Mouse (Mus musculus) cortical plate, adult 2 months (tissue): ENCODE measurements around the gene Sgms2. TPM values are rescaled to one million over a fixed set of nuclear protein-coding genes. Genes with fewer than 3 reads are reported as not detected.

ENCODE experiments used
- H3K27ac ChIP-seq: fragments of 200-500 bp; 2 replicates; pipeline ENCODE4 v1.5.1; 2012; ENCODE audit warnings: low read length, control low read depth, inconsistent platforms; ENCODE audit not compliant: insufficient read depth
- H3K4me1 ChIP-seq: fragments of 200-500 bp; 2 replicates; pipeline ENCODE4 v1.6.1; 2011; ENCODE audit warnings: low read length; ENCODE audit not compliant: control insufficient read depth, insufficient read depth
- H3K4me3 ChIP-seq: fragments of 200-500 bp; 2 replicates; pipeline ENCODE4 v1.5.1; 2011; ENCODE audit warnings: mild to moderate bottlenecking, low read length, control low read depth; ENCODE audit not compliant: insufficient read depth
- CTCF ChIP-seq: fragments of 200-500 bp; IDR thresholded peaks from 2 replicates; pipeline ENCODE4 v1.5.1; 2011; ENCODE audit warnings: mild to moderate bottlenecking, control low read depth, low read length; ENCODE audit not compliant: insufficient read depth; ENCODE audit errors: extremely low read depth
- POLR2A ChIP-seq: fragments of 200-500 bp; IDR thresholded peaks from 2 replicates; pipeline ENCODE4 v1.6.1; 2011; ENCODE audit warnings: mild to moderate bottlenecking, low read length, control low read depth; ENCODE audit not compliant: insufficient read depth; ENCODE audit errors: extremely low read depth
- polyA plus RNA-seq: library from polyadenylated mRNA; depleted of rRNA; stranded (reverse); fragments of >200 nt; gene quantifications from 2 replicates; pipeline ENCODE4 v1.2.3, GENCODE M21; 2012

Sgms2 gene
- polyA plus RNA-seq, 1 experiment, result 1.3 TPM

DNA sequence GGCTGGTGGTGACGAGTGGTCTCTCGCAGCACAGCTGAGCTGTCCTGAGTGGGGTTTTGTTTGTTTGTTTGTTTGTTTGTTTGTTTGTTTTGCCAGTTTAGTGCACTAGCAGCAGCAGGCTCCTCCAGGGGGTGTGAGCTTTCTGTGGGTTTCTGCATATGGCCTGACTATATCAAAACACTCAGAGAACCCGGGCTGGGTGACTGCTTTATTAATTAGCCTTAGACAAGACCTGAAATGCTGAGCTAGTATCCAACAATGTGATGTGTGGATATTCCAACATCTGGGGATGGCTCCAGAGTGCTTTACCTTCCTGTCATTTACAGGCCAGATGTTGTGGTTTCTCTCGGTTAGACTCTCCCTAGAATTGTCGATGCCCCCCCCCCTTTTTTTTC is 187.9 kb downstream of the Sgms2 start:
- Histone ChIP-seq H3K4me1 (peaks cover 2% of the 10 kb centered on the region; the same call in 1 of the 2 replicates), H3K4me3 (peak overlapping the region; percentile 90), H3K27ac (no peak overlapping the region)
- TF ChIP-seq POLR2A, result no peak
- no peak for TF ChIP-seq CTCF

GRCm38 (mm10) chr3:131302452-131303319 is 188.5 kb downstream of the Sgms2 start, which contains the start of gene Cyp2u1:
Cyp2u1 (minus strand) TSS chr3:131303227.
- Histone ChIP-seq H3K4me1 (peaks cover 2% of the 10 kb centered on the region), H3K4me3 (peak within 1 kb of the TSS; percentile 90), H3K27ac (peak within 1 kb of the TSS; percentile 69)
- TF ChIP-seq POLR2A (peak; percentile 88), CTCF (no peak)

DNA sequence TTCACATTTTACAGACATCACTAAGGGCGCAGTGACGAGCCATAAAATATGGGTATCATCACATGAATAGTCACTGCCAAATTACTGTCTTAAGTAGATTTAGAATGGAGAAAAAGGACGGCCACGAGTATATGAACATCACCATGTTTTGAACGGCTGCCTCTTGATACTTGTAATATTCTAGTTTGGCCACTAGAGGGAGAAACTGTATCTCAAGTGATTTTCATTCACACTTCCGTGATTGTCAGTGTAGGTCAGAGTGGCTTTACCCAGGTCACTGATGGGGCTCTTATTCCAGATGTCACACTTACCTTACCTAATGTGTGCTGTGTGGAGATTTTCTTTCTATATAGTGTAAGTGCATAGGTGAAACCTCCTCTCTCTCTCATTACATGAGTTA is 191.3 kb downstream of the Sgms2 start:
- Histone ChIP-seq H3K4me3 (no peak overlapping the region), H3K4me1 (peaks cover 2% of the 10 kb centered on the region)
- TF ChIP-seq CTCF (peak; percentile 40; the same call in 1 of the 2 replicates), POLR2A (no peak)

GRCm38 (mm10) chr3:131299078-131299477 is 192.1 kb downstream of the Sgms2 start:
- Histone ChIP-seq H3K4me1 (peaks cover 2% of the 10 kb centered on the region), H3K4me3 (no peak overlapping the region), H3K27ac (no peak overlapping the region)
- no peak for TF ChIP-seq CTCF

More for the DNA sequence above, 191.3 kb downstream of the Sgms2 start:
- H3K27ac ChIP-seq, result no peak overlapping the region

DNA sequence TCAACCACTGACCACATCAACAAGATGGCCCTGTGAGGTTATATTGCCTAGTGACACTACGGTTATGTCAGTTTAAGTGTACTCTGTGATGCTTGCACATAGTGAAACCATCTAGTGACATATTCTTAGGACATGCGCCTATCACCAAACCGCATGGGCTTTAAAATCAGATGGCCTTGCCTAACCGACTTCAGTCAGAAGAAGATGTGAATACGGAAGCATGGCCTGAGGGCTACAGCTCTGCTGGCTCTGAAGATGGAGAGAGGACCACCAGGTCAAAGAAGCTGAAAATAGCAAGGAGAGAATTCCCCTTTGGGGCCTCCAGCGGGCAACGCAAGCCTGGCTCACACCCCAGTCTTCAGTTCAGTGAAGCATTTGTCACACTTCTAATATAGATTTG is 194.3 kb downstream of the Sgms2 start:
- TF ChIP-seq CTCF (no peak), POLR2A (no peak)
- Histone ChIP-seq H3K27ac (no peak overlapping the region), H3K4me1 (peaks cover 2% of the 10 kb centered on the region), H3K4me3 (no peak overlapping the region)

GRCm38 (mm10) chr3:131295513-131296200 is 195.6 kb downstream of the Sgms2 start:
- no peak overlapping the region for H3K27ac ChIP-seq
- no peak for TF ChIP-seq CTCF
- TF ChIP-seq POLR2A, result no peak
- no peaks in the 10 kb centered on the region; the same call in 1 of the 2 replicates for H3K4me1 ChIP-seq
- no peak overlapping the region for H3K4me3 ChIP-seq

- H3K27ac ChIP-seq, result no peak overlapping the region
- H3K4me1 ChIP-seq, result no peaks in the 10 kb centered on the region; the same call in 1 of the 2 replicates
- no peak overlapping the region for H3K4me3 ChIP-seq
- TF ChIP-seq CTCF (no peak), POLR2A (no peak)
Observed at GRCm38 (mm10) chr3:131294503-131294902, 196.7 kb downstream of the Sgms2 start.

DNA sequence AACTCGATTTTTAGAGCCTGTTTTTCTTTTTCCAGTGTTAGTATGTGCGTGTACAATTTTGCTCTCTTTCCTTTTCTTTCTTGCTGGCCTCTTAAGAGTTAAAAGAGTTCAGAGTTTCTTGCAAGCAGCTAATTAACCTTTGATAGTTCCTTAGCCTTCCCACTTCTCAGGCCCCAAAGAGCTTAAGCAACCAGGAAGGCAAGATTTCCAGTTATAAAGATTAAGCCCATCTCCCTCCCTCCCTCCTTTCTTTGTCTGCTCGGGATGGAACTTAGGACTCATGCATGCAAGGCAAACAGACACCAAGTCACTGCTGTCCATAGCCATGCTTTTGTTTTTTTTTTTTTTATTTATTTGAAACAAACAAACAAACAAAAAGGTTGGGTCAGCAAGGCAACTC is 198.3 kb downstream of the Sgms2 start:
- TF ChIP-seq CTCF (no peak), POLR2A (no peak)
- Histone ChIP-seq H3K4me1 (no peaks in the 10 kb centered on the region; the same call in 1 of the 2 replicates), H3K4me3 (no peak overlapping the region), H3K27ac (no peak overlapping the region)

DNA sequence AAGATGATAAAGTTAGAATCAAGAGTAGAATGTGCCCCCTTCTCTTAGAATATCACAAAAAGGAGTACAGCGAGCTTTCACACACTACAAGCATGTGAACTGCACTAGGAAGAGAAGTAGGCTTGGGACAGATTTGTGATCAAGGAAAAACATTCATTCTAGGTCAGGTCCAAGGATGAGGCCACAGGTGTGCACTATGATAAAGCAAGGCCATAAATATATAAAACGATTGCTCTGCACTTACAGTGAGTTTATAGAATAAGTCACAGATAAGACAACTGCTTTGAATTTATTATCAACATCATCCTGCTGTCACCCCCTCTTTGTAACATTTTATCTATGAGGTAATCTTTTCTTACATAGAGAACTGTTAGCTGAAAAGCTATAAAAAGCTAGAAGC is 198.9 kb downstream of the Sgms2 start:
- no peaks in the 10 kb centered on the region for H3K4me1 ChIP-seq
- TF ChIP-seq CTCF, result no peak

DNA sequence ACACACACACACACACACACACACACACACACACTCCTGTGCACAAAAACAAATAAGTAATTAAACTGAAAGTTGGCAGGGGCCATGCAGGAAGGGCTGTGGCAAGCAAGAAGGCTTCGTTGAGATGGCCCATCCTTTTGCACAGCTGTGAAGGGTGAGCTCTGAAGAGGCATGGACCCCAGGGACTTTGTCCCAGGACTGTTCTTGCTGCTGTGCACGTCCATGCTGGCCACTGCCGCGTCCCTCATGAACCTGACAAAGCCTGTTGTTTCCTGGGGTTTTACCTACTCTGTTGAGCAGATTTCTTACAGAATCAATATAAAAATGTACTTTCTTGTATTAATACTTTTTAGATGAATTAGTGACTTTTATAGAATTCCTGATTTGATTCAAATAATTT is 199.3 kb downstream of the Sgms2 start:
- Histone ChIP-seq H3K27ac (no peak overlapping the region), H3K4me3 (no peak overlapping the region), H3K4me1 (no peaks in the 10 kb centered on the region)
- TF ChIP-seq POLR2A (no peak), CTCF (no peak)

More for the DNA sequence above, 198.9 kb downstream of the Sgms2 start:
- no peak overlapping the region for H3K27ac ChIP-seq
- no peak overlapping the region for H3K4me3 ChIP-seq
